Mouse (Mus musculus) ES-E14 (cell line): ENCODE data around the gene Blnk.

Experiments used
- CHD2 ChIP-seq: IDR thresholded peaks from 2 replicates; pipeline ENCODE4 v1.6.1; 2014; ENCODE audit warnings: mild to moderate bottlenecking, low read depth, low read length, inconsistent platforms
- HCFC1 ChIP-seq: IDR thresholded peaks from 2 replicates; pipeline ENCODE4 v1.6.1; 2012; ENCODE audit warnings: low read length, inconsistent platforms, borderline replicate concordance; ENCODE audit not compliant: insufficient read depth
- ZNF384 ChIP-seq: IDR thresholded peaks from 2 replicates; pipeline ENCODE4 v1.6.1; 2012; ENCODE audit warnings: low read depth, low read length, inconsistent platforms

DNA sequence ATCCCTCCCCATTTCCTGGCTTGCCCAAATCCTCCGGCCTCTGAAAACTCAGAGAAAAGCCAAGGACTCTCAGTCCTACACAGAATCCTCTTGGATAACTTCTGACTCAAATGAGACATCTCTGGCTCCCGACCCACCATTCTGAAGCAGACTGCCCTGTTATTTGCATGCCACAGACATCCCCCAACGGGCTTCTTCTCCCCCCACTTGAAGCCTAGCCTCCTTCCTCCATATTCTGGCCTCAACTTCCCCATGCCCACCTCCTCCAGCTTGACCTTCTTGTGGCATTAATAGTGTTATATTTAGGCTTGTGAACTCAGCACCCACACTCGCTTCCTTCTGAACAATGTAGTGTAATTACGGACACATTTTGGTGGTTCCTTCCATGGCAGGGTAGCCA lies 13.7 kb downstream of the Blnk start:
- no peak for TF ChIP-seq HCFC1
- TF ChIP-seq CHD2 = no peak
- no peak for TF ChIP-seq ZNF384
